Mouse (Mus musculus): ENCODE results near the gene Tm2d1.
"Not testable (repeated sequence)": the region's sequence is repeated elsewhere in the genome, so short reads cannot be mapped to it uniquely, and the experiment has no call there.

Gene Tm2d1

GRCm38 (mm10) chr4:98382716-98383424 is at the start of gene Tm2d1:
Gene Tm2d1, minus strand, starts transcription at chr4:98383306.
- DNase-seq (ENCODE audit: low spot score in 2 of 2), result peak; percentile 71 to 84

- DNase-seq (ENCODE audit: low spot score in 2 of 2), result no peak
Observed at GRCm38 (mm10) chr4:98428371-98428770, 45.3 kb upstream of the Tm2d1 start.

GRCm38 (mm10) chr4:98415150-98415549 is 32.0 kb upstream of the Tm2d1 start:
- DNase-seq (ENCODE audit: low spot score in 2 of 2), result not testable (repeated sequence)

GRCm38 (mm10) chr4:98408455-98408854 is 25.3 kb upstream of the Tm2d1 start:
- DNase-seq (ENCODE audit: low spot score in 2 of 2), result no peak

GRCm38 (mm10) chr4:98404412-98404811 is 21.3 kb upstream of the Tm2d1 start:
- no peak for DNase-seq (ENCODE audit: low spot score in 2 of 2)

- no peak for DNase-seq (ENCODE audit: low spot score in 2 of 2)
Observed at GRCm38 (mm10) chr4:98403492-98403891, 20.4 kb upstream of the Tm2d1 start.

GRCm38 (mm10) chr4:98401584-98401962 is 18.5 kb upstream of the Tm2d1 start:
- no peak for DNase-seq (ENCODE audit: low spot score in 2 of 2)

GRCm38 (mm10) chr4:98400926-98401583 is 17.9 kb upstream of the Tm2d1 start:
- no peak for DNase-seq (ENCODE audit: low spot score in 2 of 2)

GRCm38 (mm10) chr4:98395690-98396437 is 12.8 kb upstream of the Tm2d1 start, which contains the start of gene Patj:
Gene Patj, plus strand, starts transcription at chr4:98395785.
- DNase-seq (ENCODE audit: low spot score in 2 of 2), result peak; percentile 59 to 69

GRCm38 (mm10) chr4:98395346-98395689 is 12.2 kb upstream of the Tm2d1 start:
- no peak for DNase-seq (ENCODE audit: low spot score in 2 of 2)

- no peak for DNase-seq (ENCODE audit: low spot score in 2 of 2)
Observed at GRCm38 (mm10) chr4:98385036-98385435, 1.9 kb upstream of the Tm2d1 start.

GRCm38 (mm10) chr4:98376943-98377342 is 6.2 kb downstream of the Tm2d1 start:
- DNase-seq (ENCODE audit: low spot score in 2 of 2), result no peak

GRCm38 (mm10) chr4:98375401-98375800 is 7.7 kb downstream of the Tm2d1 start:
- no peak for DNase-seq (ENCODE audit: low spot score in 2 of 2)

- no peak for DNase-seq (ENCODE audit: low spot score in 2 of 2)
Observed at GRCm38 (mm10) chr4:98358034-98358809, 24.9 kb downstream of the Tm2d1 start.

- DNase-seq (ENCODE audit: low spot score in 2 of 2), result no peak
Observed at GRCm38 (mm10) chr4:98348580-98348979, 34.5 kb downstream of the Tm2d1 start.

- no peak for DNase-seq (ENCODE audit: low spot score in 2 of 2)
Observed at GRCm38 (mm10) chr4:98345783-98346182, 37.3 kb downstream of the Tm2d1 start.

- no peak for DNase-seq (ENCODE audit: low spot score in 2 of 2)
Observed at GRCm38 (mm10) chr4:98339992-98340564, 43.0 kb downstream of the Tm2d1 start.

GRCm38 (mm10) chr4:98338636-98339630 is 44.2 kb downstream of the Tm2d1 start:
- no peak for DNase-seq (ENCODE audit: low spot score in 2 of 2)

- DNase-seq (ENCODE audit: low spot score in 2 of 2), result no peak
Observed at GRCm38 (mm10) chr4:98337197-98337596, 45.9 kb downstream of the Tm2d1 start.

- no peak for DNase-seq (ENCODE audit: low spot score in 2 of 2)
Observed at GRCm38 (mm10) chr4:98335726-98336125, 47.4 kb downstream of the Tm2d1 start.

Measured in urinary bladder, postnatal 36 days (tissue).